Mouse (Mus musculus) liver, postnatal 0 days (tissue): ENCODE results near the gene Rbm20.

Experiments
- CTCF ChIP-seq: sonication (generic); IDR thresholded peaks from 2 replicates; pipeline ENCODE4 v1.5.1; 2016; ENCODE audit warnings: antibody characterized with exemption, low read depth
- EP300 ChIP-seq: IDR thresholded peaks from 2 replicates; pipeline ENCODE4 v1.6.1; 2016; ENCODE audit warnings: antibody characterized with exemption, low read depth, mild to moderate bottlenecking

DNA sequence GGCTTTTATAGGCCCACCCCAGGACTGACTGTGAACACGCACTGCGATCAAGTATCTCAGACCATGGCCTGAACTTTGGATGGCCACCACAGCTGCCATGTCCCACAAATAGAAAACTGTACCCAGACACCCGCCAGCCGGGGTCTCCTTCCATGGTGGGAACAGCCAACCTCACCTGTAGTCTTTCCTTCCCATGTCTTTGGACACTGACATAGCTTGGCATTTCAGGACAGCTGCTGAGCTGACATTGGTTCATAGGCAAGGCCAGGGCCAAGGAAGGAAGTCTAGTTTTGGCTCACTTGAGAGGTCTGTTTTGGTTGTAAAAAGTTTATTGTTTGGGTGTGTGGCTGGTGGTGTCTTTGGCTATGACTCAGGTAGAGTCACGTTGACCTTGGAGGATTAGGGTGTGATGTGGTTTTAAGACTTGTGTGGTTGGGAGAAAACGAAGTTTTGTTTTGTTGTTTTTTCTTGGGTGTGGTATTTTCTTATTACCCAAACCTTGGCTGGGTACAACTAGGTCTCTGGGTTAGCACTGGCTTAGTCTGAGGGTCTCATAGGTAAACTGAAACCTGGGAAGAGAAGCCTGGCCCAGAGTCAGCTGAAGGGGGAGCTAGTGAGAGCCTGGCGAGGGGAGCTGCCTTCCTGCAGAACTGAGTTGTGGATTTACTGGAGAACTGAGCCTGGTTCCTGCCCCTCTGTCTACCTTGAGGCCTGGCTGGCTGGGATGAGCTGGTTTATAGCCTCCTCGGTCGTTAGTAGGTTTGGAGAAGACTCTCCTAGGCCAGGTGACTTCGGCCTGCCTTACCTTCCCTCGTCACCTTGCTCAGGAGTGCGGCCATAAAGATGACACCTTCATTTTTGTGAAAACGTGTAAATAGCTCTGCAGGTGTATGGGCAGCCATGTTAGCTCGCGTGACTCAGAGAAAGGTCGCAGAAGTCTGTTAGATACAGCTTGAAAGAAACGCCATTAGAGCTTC, 83.3 kb downstream of the Rbm20 start:
- TF ChIP-seq CTCF (no peak), EP300 (no peak)
